Mouse (Mus musculus): ENCODE data around the gene Zfp846. TPM values are rescaled to one million over a fixed set of nuclear protein-coding genes. Genes with fewer than 3 reads are reported as not detected.
"Not testable (repeated sequence)": the region's sequence is repeated elsewhere in the genome, so short reads cannot be mapped to it uniquely, and the experiment has no call there.

The Zfp846 gene
- total and polyA plus RNA-seq, 3 experiments, result 10.2 to 11.2 TPM; not detected in 1

GRCm38 (mm10) chr9:20631332-20631731 lies 50.2 kb downstream of the Zfp846 start:
- TF ChIP-seq HCFC1 (IDR thresholded peaks at IDR 0.05; ENCODE audit: low read depth, low read length), result 0 out of 2 replicates have a peak, but pooled peaks have one; percentile 30
- TF ChIP-seq GATA1 (IDR thresholded peaks at IDR 0.05; ENCODE audit: low read depth, low read length), result peak; percentile 80
- peak; percentile 64 for TF ChIP-seq RCOR1 (IDR thresholded peaks at IDR 0.05; ENCODE audit: low read depth, low read length)
- TF ChIP-seq MYB (IDR thresholded peaks at IDR 0.05; ENCODE audit: low read depth, low read length), result no peak
- TF ChIP-seq EP300 (IDR thresholded peaks at IDR 0.05; ENCODE audit: low read depth in 1 of 2, low read length in 2 of 2), result peak in 1 of 2 experiments; percentile 68; a peak in 2 of 4 replicates
- TF ChIP-seq SMC3 (IDR thresholded peaks at IDR 0.05; ENCODE audit: low read depth, low read length), result peak; percentile 22; the same call in 1 of the 2 replicates
- 0 out of 2 replicates have a peak, but pooled peaks have one; percentile 13 for TF ChIP-seq SIN3A (IDR thresholded peaks at IDR 0.05; ENCODE audit: low read length)
- no peak for TF ChIP-seq POLR2AphosphoS5 (IDR thresholded peaks at IDR 0.05; ENCODE audit: borderline replicate concordance, low read depth, low read length)
- H3K9me3 ChIP-seq (replicated peaks; ENCODE audit: insufficient read depth, low read length), result no peaks in the 10 kb centered on the region
- H3K4me1 ChIP-seq (ENCODE audit: control insufficient read depth in 1 of 2, insufficient read depth in 2 of 2, low read length in 2 of 2), result peaks cover 3 to 12% of the 10 kb centered on the region in 2 experiments; a peak in 3 of 4 replicates
- H3K4me3 ChIP-seq (ENCODE audit: control insufficient read depth in 1 of 2, insufficient read depth in 1 of 2, low read depth in 2 of 2, low read length in 2 of 2), result no peak overlapping the region
- no peak overlapping the region for H3K27ac ChIP-seq (ENCODE audit: control insufficient read depth, low read depth, low read length)
- peaks cover 0 to 15% of the 10 kb centered on the region in 2 experiments; a peak in 2 of 4 replicates for H3K36me3 ChIP-seq (ENCODE audit: control insufficient read depth in 1 of 2, insufficient read depth in 2 of 2, low read length in 2 of 2)
- H3K9ac ChIP-seq (ENCODE audit: control insufficient read depth, low read depth, low read length, poor library complexity, severe bottlenecking), result no peak overlapping the region
- no peaks in the 10 kb centered on the region for H3K79me2 ChIP-seq (ENCODE audit: control insufficient read depth, insufficient read depth, low read length, poor library complexity)
- H3K27me3 ChIP-seq (ENCODE audit: control insufficient read depth in 1 of 2, insufficient read depth in 2 of 2, low read length in 2 of 2), result no peaks in the 10 kb centered on the region
- DNase-seq (ENCODE audit: low read depth, low spot score), result peak; percentile 85

GRCm38 (mm10) chr9:20635676-20636075 lies 54.6 kb downstream of the Zfp846 start:
- not testable (repeated sequence) for H3K9ac ChIP-seq (ENCODE audit: control insufficient read depth, low read depth, low read length, poor library complexity, severe bottlenecking); H3K27me3 ChIP-seq (ENCODE audit: control insufficient read depth in 1 of 2, insufficient read depth in 2 of 2, low read length in 2 of 2); H3K9me3 ChIP-seq (replicated peaks; ENCODE audit: insufficient read depth, low read length); H3K27ac ChIP-seq (ENCODE audit: control insufficient read depth, low read depth, low read length); DNase-seq (ENCODE audit: low read depth, low spot score); H3K79me2 ChIP-seq (ENCODE audit: control insufficient read depth, insufficient read depth, low read length, poor library complexity); H3K4me3 ChIP-seq (ENCODE audit: control insufficient read depth in 1 of 2, insufficient read depth in 1 of 2, low read depth in 2 of 2, low read length in 2 of 2)
- TF ChIP-seq ZNF384 (IDR thresholded peaks at IDR 0.05; ENCODE audit: low read depth, low read length), result peak; percentile 71
- H3K4me1 ChIP-seq (ENCODE audit: control insufficient read depth in 1 of 2, insufficient read depth in 2 of 2, low read length in 2 of 2), result peaks cover 3 to 12% of the 10 kb centered on the region in 2 experiments; a peak in 3 of 4 replicates
- H3K36me3 ChIP-seq (ENCODE audit: control insufficient read depth in 1 of 2, insufficient read depth in 2 of 2, low read length in 2 of 2), result peaks cover 9 to 16% of the 10 kb centered on the region in 2 experiments

- no peak overlapping the region for H3K27ac ChIP-seq (ENCODE audit: control insufficient read depth, low read depth, low read length)
- H3K36me3 ChIP-seq (ENCODE audit: control insufficient read depth in 1 of 2, insufficient read depth in 2 of 2, low read length in 2 of 2), result peaks cover 12 to 14% of the 10 kb centered on the region in 2 experiments
- no peak for DNase-seq (ENCODE audit: low read depth, low spot score)
Measured at GRCm38 (mm10) chr9:20636256-20636655, 55.2 kb downstream of the Zfp846 start.

More at GRCm38 (mm10) chr9:20636256-20636655, 55.2 kb downstream of the Zfp846 start:
- Histone ChIP-seq H3K79me2 (ENCODE audit: control insufficient read depth, insufficient read depth, low read length, poor library complexity) (peaks cover 13% of the 10 kb centered on the region), H3K27me3 (ENCODE audit: control insufficient read depth in 1 of 2, insufficient read depth in 2 of 2, low read length in 2 of 2) (no peaks in the 10 kb centered on the region), H3K9me3 (replicated peaks; ENCODE audit: insufficient read depth, low read length) (no peaks in the 10 kb centered on the region), H3K9ac (ENCODE audit: control insufficient read depth, low read depth, low read length, poor library complexity, severe bottlenecking) (no peak overlapping the region), H3K4me3 (ENCODE audit: control insufficient read depth in 1 of 2, insufficient read depth in 1 of 2, low read depth in 2 of 2, low read length in 2 of 2) (no peak overlapping the region), H3K4me1 (ENCODE audit: control insufficient read depth in 1 of 2, insufficient read depth in 2 of 2, low read length in 2 of 2) (peaks cover 3 to 8% of the 10 kb centered on the region in 2 experiments; a peak in 3 of 4 replicates)
- no peak for TF ChIP-seq JUND (IDR thresholded peaks at IDR 0.05; ENCODE audit: low read depth, low read length)
- TF ChIP-seq MYB (IDR thresholded peaks at IDR 0.05; ENCODE audit: low read depth, low read length), result no peak
- no peak for TF ChIP-seq RAD21 (IDR thresholded peaks at IDR 0.05; ENCODE audit: low read depth, low read length)
- TF ChIP-seq KAT2A (conservative IDR thresholded peaks at IDR 0.05; ENCODE audit: low read depth, low read length), result no peak
- 0 out of 2 replicates have a peak, but pooled peaks have one; percentile 23 for TF ChIP-seq TCF12 (IDR thresholded peaks at IDR 0.05; ENCODE audit: low read depth, low read length)
